Mouse (Mus musculus): ENCODE measurements at regions not wholly inside any gene's neighbourhood (a gene's known extent, or its start where the extent isn't known, plus 50 kb on each side); places are given as distances from the start of the nearest gene placed in this dataset.

GRCm38 (mm10) chr6:67151515-67151914 lies 86.5 kb upstream of the Serbp1 start:
- no peak for DNase-seq (ENCODE audit: low spot score in 2 of 2)

- DNase-seq (ENCODE audit: low spot score in 2 of 2): no peak
Observed at GRCm38 (mm10) chr6:67149425-67149824, 88.6 kb upstream of the Serbp1 start.

- no peak for DNase-seq (ENCODE audit: low spot score in 2 of 2)
Observed at GRCm38 (mm10) chr6:67146708-67147107, 91.3 kb upstream of the Serbp1 start.

- DNase-seq (ENCODE audit: low spot score in 2 of 2): no peak
Observed at GRCm38 (mm10) chr6:67145969-67146368, 92.0 kb upstream of the Serbp1 start.

GRCm38 (mm10) chr6:67144946-67145716 lies 92.8 kb upstream of the Serbp1 start:
- no peak for DNase-seq (ENCODE audit: low spot score in 2 of 2)

GRCm38 (mm10) chr6:67142179-67142578 lies 95.8 kb upstream of the Serbp1 start:
- DNase-seq (ENCODE audit: low spot score in 2 of 2): no peak

GRCm38 (mm10) chr6:67140645-67141250 lies 97.2 kb upstream of the Serbp1 start:
- no peak for DNase-seq (ENCODE audit: low spot score in 2 of 2)

GRCm38 (mm10) chr6:67139012-67139375 lies 99.0 kb upstream of the Serbp1 start:
- DNase-seq (ENCODE audit: low spot score in 2 of 2): no peak

GRCm38 (mm10) chr6:67138302-67139011 lies 99.5 kb upstream of the Serbp1 start:
- DNase-seq (ENCODE audit: low spot score in 2 of 2): no peak

- no peak for DNase-seq (ENCODE audit: low spot score in 2 of 2)
Observed at GRCm38 (mm10) chr6:67137482-67137881, 100.2 kb upstream of the Gadd45a start.

GRCm38 (mm10) chr6:67134915-67135314 lies 97.7 kb upstream of the Gadd45a start:
- DNase-seq (ENCODE audit: low spot score in 2 of 2): no peak

GRCm38 (mm10) chr6:67130540-67131301 lies 93.5 kb upstream of the Gadd45a start:
- no peak for DNase-seq (ENCODE audit: low spot score in 2 of 2)

- DNase-seq (ENCODE audit: low spot score in 2 of 2): no peak
Observed at GRCm38 (mm10) chr6:67129626-67130025, 92.4 kb upstream of the Gadd45a start.

GRCm38 (mm10) chr6:67128503-67129463 lies 91.5 kb upstream of the Gadd45a start:
- peak in 1 of 2 experiments; percentile 23 for DNase-seq (ENCODE audit: low spot score in 2 of 2)

- DNase-seq (ENCODE audit: low spot score in 2 of 2): no peak
Observed at GRCm38 (mm10) chr6:67127727-67128126, 90.5 kb upstream of the Gadd45a start.

- DNase-seq (ENCODE audit: low spot score in 2 of 2): no peak
Observed at GRCm38 (mm10) chr6:67125715-67126312, 88.6 kb upstream of the Gadd45a start.

- no peak for DNase-seq (ENCODE audit: low spot score in 2 of 2)
Observed at GRCm38 (mm10) chr6:67124089-67124488, 86.8 kb upstream of the Gadd45a start.

- no peak for DNase-seq (ENCODE audit: low spot score in 2 of 2)
Observed at GRCm38 (mm10) chr6:67123071-67123470, 85.8 kb upstream of the Gadd45a start.

- no peak for DNase-seq (ENCODE audit: low spot score in 2 of 2)
Observed at GRCm38 (mm10) chr6:67116306-67116705, 79.0 kb upstream of the Gadd45a start.

GRCm38 (mm10) chr6:67115505-67116303 lies 78.4 kb upstream of the Gadd45a start:
- no peak for DNase-seq (ENCODE audit: low spot score in 2 of 2)

Data from frontal cortex, postnatal 25 days (tissue).